Mouse (Mus musculus) megakaryocyte, embryonic 14.5 days (primary cell): Measurements from ENCODE around the gene Tmem95.

Experiments
- FLI1 ChIP-seq: IDR thresholded peaks from 2 replicates; pipeline ENCODE4 v1.6.1; 2012; ENCODE audit warnings: low read length, inconsistent platforms, mixed read lengths
- GATA1 ChIP-seq: IDR thresholded peaks from 3 replicates; pipeline ENCODE4 v1.6.1; 2012; ENCODE audit warnings: mixed read lengths, low read length, inconsistent platforms, borderline replicate concordance

DNA sequence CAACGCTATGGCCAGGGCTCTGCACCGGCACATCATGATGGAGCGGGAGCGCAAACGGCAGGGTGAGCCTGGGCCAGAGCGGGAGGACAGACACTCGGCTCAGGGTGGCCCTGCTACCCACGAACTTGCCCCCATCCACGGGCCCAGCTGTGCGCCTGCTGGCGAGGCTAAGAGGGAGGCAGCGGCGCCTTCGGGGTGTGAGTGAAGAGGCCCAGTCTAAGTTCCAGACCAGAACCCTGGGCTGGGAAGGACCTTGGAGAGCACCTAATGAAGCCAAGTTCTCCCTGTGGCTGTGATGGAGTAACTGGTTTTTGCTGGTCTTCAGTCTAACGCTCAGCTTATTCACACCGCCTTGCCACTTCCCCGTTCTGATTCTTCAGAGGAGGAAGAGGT lies 36.5 kb upstream of the Tmem95 start:
- no peak for TF ChIP-seq GATA1
- no peak for TF ChIP-seq FLI1
